Mouse (Mus musculus): ENCODE measurements around the gene Sptbn4. TPM values are rescaled to one million over a fixed set of nuclear protein-coding genes. Genes with fewer than 3 reads are reported as not detected.

Sptbn4 gene
- polyA plus RNA-seq, 1 experiment = 30.4 TPM

GRCm38 (mm10) chr7:27335928-27336823 is 111.3 kb downstream of the Sptbn4 start:
- 0 out of 2 replicates have a peak, but pooled peaks have one; percentile 18 for TF ChIP-seq POLR2A (IDR thresholded peaks at IDR 0.05; ENCODE audit: borderline replicate concordance, extremely low read depth, insufficient read depth, insufficient read length, poor library complexity, severe bottlenecking)
- TF ChIP-seq CTCF (IDR thresholded peaks at IDR 0.05; ENCODE audit: borderline replicate concordance, extremely low read depth, insufficient read depth, insufficient read length) = peak; percentile 99
- DNase-seq (ENCODE audit: low read depth) = peak; percentile 93

- DNase-seq (ENCODE audit: low read depth) = no peak
- TF ChIP-seq POLR2A (IDR thresholded peaks at IDR 0.05; ENCODE audit: borderline replicate concordance, extremely low read depth, insufficient read depth, insufficient read length, poor library complexity, severe bottlenecking) (no peak), CTCF (IDR thresholded peaks at IDR 0.05; ENCODE audit: borderline replicate concordance, extremely low read depth, insufficient read depth, insufficient read length) (no peak)
Measured at GRCm38 (mm10) chr7:27335011-27335720, 112.3 kb downstream of the Sptbn4 start.

GRCm38 (mm10) chr7:27334405-27334911 is 113.0 kb downstream of the Sptbn4 start:
- TF ChIP-seq CTCF (IDR thresholded peaks at IDR 0.05; ENCODE audit: borderline replicate concordance, extremely low read depth, insufficient read depth, insufficient read length) = no peak
- TF ChIP-seq POLR2A (IDR thresholded peaks at IDR 0.05; ENCODE audit: borderline replicate concordance, extremely low read depth, insufficient read depth, insufficient read length, poor library complexity, severe bottlenecking) = no peak
- DNase-seq (ENCODE audit: low read depth) = no peak

- no peak for TF ChIP-seq CTCF (IDR thresholded peaks at IDR 0.05; ENCODE audit: borderline replicate concordance, extremely low read depth, insufficient read depth, insufficient read length)
- no peak for TF ChIP-seq POLR2A (IDR thresholded peaks at IDR 0.05; ENCODE audit: borderline replicate concordance, extremely low read depth, insufficient read depth, insufficient read length, poor library complexity, severe bottlenecking)
- DNase-seq (ENCODE audit: low read depth) = peak; percentile 39
Measured at GRCm38 (mm10) chr7:27333316-27333941, 114.1 kb downstream of the Sptbn4 start.

GRCm38 (mm10) chr7:27332353-27333199 is 114.9 kb downstream of the Sptbn4 start:
- DNase-seq (ENCODE audit: low read depth) = peak; percentile 83

GRCm38 (mm10) chr7:27331854-27332253 is 115.6 kb downstream of the Sptbn4 start:
- no peak for DNase-seq (ENCODE audit: low read depth)
- TF ChIP-seq POLR2A (IDR thresholded peaks at IDR 0.05; ENCODE audit: borderline replicate concordance, extremely low read depth, insufficient read depth, insufficient read length, poor library complexity, severe bottlenecking) = no peak
- no peak for TF ChIP-seq CTCF (IDR thresholded peaks at IDR 0.05; ENCODE audit: borderline replicate concordance, extremely low read depth, insufficient read depth, insufficient read length)

More at GRCm38 (mm10) chr7:27332353-27333199, 114.9 kb downstream of the Sptbn4 start:
- no peak for TF ChIP-seq POLR2A (IDR thresholded peaks at IDR 0.05; ENCODE audit: borderline replicate concordance, extremely low read depth, insufficient read depth, insufficient read length, poor library complexity, severe bottlenecking)
- peak; percentile 77 for TF ChIP-seq CTCF (IDR thresholded peaks at IDR 0.05; ENCODE audit: borderline replicate concordance, extremely low read depth, insufficient read depth, insufficient read length)

- DNase-seq (ENCODE audit: low read depth) = no peak
- no peak for TF ChIP-seq POLR2A (IDR thresholded peaks at IDR 0.05; ENCODE audit: borderline replicate concordance, extremely low read depth, insufficient read depth, insufficient read length, poor library complexity, severe bottlenecking)
- no peak for TF ChIP-seq CTCF (IDR thresholded peaks at IDR 0.05; ENCODE audit: borderline replicate concordance, extremely low read depth, insufficient read depth, insufficient read length)
Measured at GRCm38 (mm10) chr7:27331541-27331851, 116.0 kb downstream of the Sptbn4 start.

GRCm38 (mm10) chr7:27330709-27331540 is 116.6 kb downstream of the Sptbn4 start:
- TF ChIP-seq CTCF (IDR thresholded peaks at IDR 0.05; ENCODE audit: borderline replicate concordance, extremely low read depth, insufficient read depth, insufficient read length) (no peak), POLR2A (IDR thresholded peaks at IDR 0.05; ENCODE audit: borderline replicate concordance, extremely low read depth, insufficient read depth, insufficient read length, poor library complexity, severe bottlenecking) (no peak)
- peak; percentile 73 for DNase-seq (ENCODE audit: low read depth)

GRCm38 (mm10) chr7:27329981-27330380 is 117.5 kb downstream of the Sptbn4 start:
- DNase-seq (ENCODE audit: low read depth) = no peak
- TF ChIP-seq CTCF (IDR thresholded peaks at IDR 0.05; ENCODE audit: borderline replicate concordance, extremely low read depth, insufficient read depth, insufficient read length) = no peak
- no peak for TF ChIP-seq POLR2A (IDR thresholded peaks at IDR 0.05; ENCODE audit: borderline replicate concordance, extremely low read depth, insufficient read depth, insufficient read length, poor library complexity, severe bottlenecking)

Data from brain, embryonic 14.5 days (tissue).